Mouse (Mus musculus) adrenal gland, adult (tissue): ENCODE measurements at regions not wholly inside any gene's neighbourhood (a gene's known extent, or its start where the extent isn't known, plus 50 kb on each side); places are given as distances from the start of the nearest gene placed in this dataset.

ENCODE experiments used
- DNase-seq, 2 experiments: peaks; one replicate each; pipeline ENCODE4 v3.0.0; 2022 to 2023; ENCODE audit warnings: low spot score in 1 of 2; ENCODE audit not compliant: inconsistent age in 2 of 2

- no peak for DNase-seq
Measured at GRCm38 (mm10) chr3:20973077-20973476, 606.1 kb upstream of the Agtr1b start.
